Comparison of ENCODE assay signal across 21 mouse cellular contexts in genomic region chr19:5463212-5463611, GRCm38 (mm10). TPM values are rescaled to one million over a fixed set of nuclear protein-coding genes. Genes with fewer than 3 reads are reported as not detected.
DNase-seq lines count a peak whose midpoint lies in the region; ATAC-seq lines count a peak whose summit lies in the region.
"Had no signal": no experiment of that assay in that cellular context is flagged by ENCODE, and none has a peak within 500 bp of the region (broad histone marks: within the 10 kb centered on the region; RNA-seq: fewer than 3 reads in every experiment).

No protein-coding gene starts in this region.

- H3K27me3 ChIP-seq in hindbrain, embryonic 10.5 days (ENCODE audit: insufficient read depth, poor library complexity, severe bottlenecking) = peaks cover 16% of the 10 kb centered on the region
- no peaks in the 10 kb centered on the region; the same call in 1 of the 2 replicates for H3K27me3 ChIP-seq in hindbrain, embryonic 11.5 days (ENCODE audit: control insufficient read depth, insufficient read depth, low read length)
- H3K27me3 ChIP-seq in neural tube, embryonic 12.5 days (replicated peaks) = no peaks in the 10 kb centered on the region; the same call in 1 of the 2 replicates
- H3K27me3 ChIP-seq: hindbrain, embryonic 15.5 days had no signal

- no peak overlapping the region for H3K27ac ChIP-seq in hindbrain, embryonic 10.5 days
- H3K27ac ChIP-seq in hindbrain, embryonic 11.5 days (ENCODE audit: low read depth, low read length) = no peak overlapping the region
- no peak overlapping the region for H3K27ac ChIP-seq in neural tube, embryonic 12.5 days

- DNase-seq in cerebellum, adult 11-12 months = peak; percentile 46
- no peak for DNase-seq in cerebellum, postnatal 4 days (ENCODE audit: low spot score in 2 of 2)
- DNase-seq in hindbrain, embryonic 10.5 days (ENCODE audit: low spot score) = no peak
- no peak for DNase-seq in hindbrain, embryonic 11.5 days (ENCODE audit: low spot score)
- no peak for DNase-seq in neural tube, embryonic 10.5 days (ENCODE audit: extremely low spot score, low spot score)
- DNase-seq: adrenal gland, adult 8-10 months; gastrocnemius, postnatal 25 days had no signal

- H3K4me2 ChIP-seq in hindbrain, embryonic 11.5 days (replicated peaks; ENCODE audit: low read depth, low read length) = no peak overlapping the region
- no peak overlapping the region for H3K4me2 ChIP-seq in neural tube, embryonic 12.5 days (replicated peaks)

- peaks cover 60% of the 10 kb centered on the region for H3K36me3 ChIP-seq in hindbrain, embryonic 10.5 days
- H3K36me3 ChIP-seq in hindbrain, embryonic 11.5 days (ENCODE audit: control insufficient read depth, insufficient read depth, low read length) = no peaks in the 10 kb centered on the region
- peaks cover 41% of the 10 kb centered on the region for H3K36me3 ChIP-seq in neural tube, embryonic 12.5 days

- peak overlapping the region; percentile 39; the same call in 1 of the 2 replicates for H3K4me3 ChIP-seq in hindbrain, embryonic 10.5 days
- no peak overlapping the region for H3K4me3 ChIP-seq in hindbrain, embryonic 11.5 days (ENCODE audit: low read depth, low read length)
- 0 out of 2 replicates have a peak overlapping the region, but pooled peaks have one; percentile 2 for H3K4me3 ChIP-seq in neural tube, embryonic 12.5 days

- H3K4me1 ChIP-seq in hindbrain, embryonic 10.5 days (replicated peaks) = peaks cover 26% of the 10 kb centered on the region
- H3K4me1 ChIP-seq in hindbrain, embryonic 11.5 days (replicated peaks; ENCODE audit: control insufficient read depth, insufficient read depth, low read length) = peaks cover 9% of the 10 kb centered on the region; the same call in 1 of the 2 replicates
- peaks cover 22% of the 10 kb centered on the region for H3K4me1 ChIP-seq in neural tube, embryonic 12.5 days

- ATAC-seq in hindbrain, embryonic 11.5 days (ENCODE audit: low FRiP score) = no peak
- no peak for ATAC-seq in neural tube, embryonic 12.5 days (ENCODE audit: low FRiP score, low read depth)
- no peak for ATAC-seq in megakaryocyte progenitor cell, adult 5-6 weeks (replicated peaks; ENCODE audit: poor library complexity)
- ATAC-seq: CD4-positive, CD25-positive, alpha-beta regulatory T cell, adult 4 months; inflammation-experienced regulatory T-cells, adult 6 months; intestine, postnatal 0 days had no signal

- no peak overlapping the region for H3K9ac ChIP-seq in hindbrain, embryonic 11.5 days (ENCODE audit: low read depth, low read length)
- no peak overlapping the region for H3K9ac ChIP-seq in neural tube, embryonic 12.5 days

- 86% methylated on average over 9 of the region's 9 CpGs for WGBS in hindbrain, embryonic 10.5 days
- WGBS in hindbrain, embryonic 11.5 days = 91% methylated on average over 9 of the region's 9 CpGs
- WGBS in neural tube, embryonic 12.5 days = 90% methylated on average over 9 of the region's 9 CpGs

- H3K9me3 ChIP-seq in hindbrain, embryonic 10.5 days = no peaks in the 10 kb centered on the region
- H3K9me3 ChIP-seq in hindbrain, embryonic 11.5 days (ENCODE audit: control insufficient read depth, low read length) = no peaks in the 10 kb centered on the region
- H3K9me3 ChIP-seq in neural tube, embryonic 12.5 days = no peaks in the 10 kb centered on the region
- H3K9me3 ChIP-seq: embryonic facial prominence, embryonic 13.5 days; G1E; heart, embryonic 10.5 days; hindbrain, embryonic 15.5 days had no signal

RNA-seq across cellular contexts. Expression of gene Fibp, which starts 2.8 kb away (rescaled TPM):
- polyA plus RNA-seq in hindbrain, embryonic 10.5 days (2016; fragmentation: Nextera tagmentation; extraction: Ambion mirVana) = 99.5 and 122 TPM in 2 replicates
- polyA plus RNA-seq in hindbrain, embryonic 11.5 days (2014; fragmentation: Nextera tagmentation; extraction: Ambion mirVana) = 103 and 119 TPM in 2 replicates
- 142 and 145 TPM in 2 replicates for polyA plus RNA-seq in neural tube, embryonic 12.5 days (2016; fragmentation: Nextera tagmentation; extraction: Ambion mirVana)
- 50.2 and 73.5 TPM in 2 replicates for total RNA-seq in megakaryocyte progenitor cell, adult 5-6 weeks (2015)
- total RNA-seq in megakaryocyte progenitor cell, adult 5-6 weeks (2017) = 107 and 197 TPM in 2 replicates

RNA-seq across cellular contexts. Expression of gene Ctsw, which starts 5.1 kb away (rescaled TPM):
- 2.0 and 3.0 TPM in 2 replicates for polyA plus RNA-seq in hindbrain, embryonic 10.5 days (2016; fragmentation: Nextera tagmentation; extraction: Ambion mirVana)
- 3.0 and 4.7 TPM in 2 replicates for polyA plus RNA-seq in hindbrain, embryonic 11.5 days (2014; fragmentation: Nextera tagmentation; extraction: Ambion mirVana)
- 3.3 and 4.2 TPM in 2 replicates for polyA plus RNA-seq in neural tube, embryonic 12.5 days (2016; fragmentation: Nextera tagmentation; extraction: Ambion mirVana)
- 0.47 and 0.83 TPM in 2 replicates for total RNA-seq in megakaryocyte progenitor cell, adult 5-6 weeks (2015)
- 0.44 and 0.79 TPM in 2 replicates for total RNA-seq in megakaryocyte progenitor cell, adult 5-6 weeks (2017)
- total RNA-seq: G1E; gastrocnemius, adult 2 months; gastrocnemius, postnatal 25 days had no signal
- polyA plus RNA-seq: G1E had no signal

RNA-seq across cellular contexts. Expression of gene Ccdc85b, which starts 5.5 kb away (rescaled TPM):
- polyA plus RNA-seq in hindbrain, embryonic 10.5 days (2016; fragmentation: Nextera tagmentation; extraction: Ambion mirVana) = 6.9 and 8.6 TPM in 2 replicates
- polyA plus RNA-seq in hindbrain, embryonic 11.5 days (2014; fragmentation: Nextera tagmentation; extraction: Ambion mirVana) = 6.6 and 6.9 TPM in 2 replicates
- 12.9 and 13.0 TPM in 2 replicates for polyA plus RNA-seq in neural tube, embryonic 12.5 days (2016; fragmentation: Nextera tagmentation; extraction: Ambion mirVana)
- 0.99 and 1.2 TPM in 2 replicates for total RNA-seq in megakaryocyte progenitor cell, adult 5-6 weeks (2015)
- 2.5 and 3.0 TPM in 2 replicates for total RNA-seq in megakaryocyte progenitor cell, adult 5-6 weeks (2017)

RNA-seq across cellular contexts. Expression of gene Efemp2, which starts 10.5 kb away (rescaled TPM):
- polyA plus RNA-seq in hindbrain, embryonic 10.5 days (2016; fragmentation: Nextera tagmentation; extraction: Ambion mirVana) = 62.7 and 71.3 TPM in 2 replicates
- polyA plus RNA-seq in hindbrain, embryonic 11.5 days (2014; fragmentation: Nextera tagmentation; extraction: Ambion mirVana) = 51.2 and 55.7 TPM in 2 replicates
- 58.3 and 60.3 TPM in 2 replicates for polyA plus RNA-seq in neural tube, embryonic 12.5 days (2016; fragmentation: Nextera tagmentation; extraction: Ambion mirVana)
- total RNA-seq in megakaryocyte progenitor cell, adult 5-6 weeks (2015) = 0.54 TPM in 1 of 2 replicates, not detected in the other
- total RNA-seq in megakaryocyte progenitor cell, adult 5-6 weeks (2017) = not detected in 2 replicates

RNA-seq across cellular contexts. Expression of gene Fosl1, which starts 15.9 kb away (rescaled TPM):
- polyA plus RNA-seq in hindbrain, embryonic 10.5 days (2016; fragmentation: Nextera tagmentation; extraction: Ambion mirVana) = not detected in 2 replicates
- polyA plus RNA-seq in hindbrain, embryonic 11.5 days (2014; fragmentation: Nextera tagmentation; extraction: Ambion mirVana) = 0.13 TPM in 1 of 2 replicates, not detected in the other
- not detected in 2 replicates for polyA plus RNA-seq in neural tube, embryonic 12.5 days (2016; fragmentation: Nextera tagmentation; extraction: Ambion mirVana)
- total RNA-seq in megakaryocyte progenitor cell, adult 5-6 weeks (2015) = 0.47 and 0.98 TPM in 2 replicates
- total RNA-seq in megakaryocyte progenitor cell, adult 5-6 weeks (2017) = 1.2 TPM in 1 of 2 replicates, not detected in the other
- total RNA-seq: gastrocnemius, adult 2 months; gastrocnemius, postnatal 25 days; heart, postnatal 10 days; heart, postnatal 4 days had no signal
- polyA plus RNA-seq: CD4-positive, CD25-positive, alpha-beta regulatory T cell, adult 4 months; embryonic facial prominence, embryonic 13.5 days; forebrain, embryonic 14.5 days; heart, embryonic 14.5 days; hindbrain, embryonic 15.5 days; inflammation-experienced regulatory T-cells, adult 6 months; intestine, postnatal 0 days had no signal
